Comparison of ENCODE assay signal across 16 mouse cellular contexts in genomic region chr12:98268441-98269369, GRCm38 (mm10). TPM values are rescaled to one million over a fixed set of nuclear protein-coding genes. Genes with fewer than 3 reads are reported as not detected.
DNase-seq lines count a peak whose midpoint lies in the region; ATAC-seq and TF ChIP-seq lines count a peak whose summit lies in the region.
"Had no signal": no experiment of that assay in that cellular context is flagged by ENCODE, and none has a peak within 500 bp of the region (broad histone marks: within the 10 kb centered on the region; RNA-seq: fewer than 3 reads in every experiment).

Gene Gpr65 (plus strand): TSS chr12:98268635.

- peak within 1 kb of the TSS; percentile 41; the same call in 1 of the 2 replicates for H3K4me3 ChIP-seq in kidney, adult 2 months (ENCODE audit: insufficient read depth, low read depth, low read length)
- no peak within 1 kb of the TSS for H3K4me3 ChIP-seq in kidney, embryonic 14.5 days (ENCODE audit: low read length)
- H3K4me3 ChIP-seq in midbrain, embryonic 14.5 days (replicated peaks; ENCODE audit: low read depth, low read length) = no peak within 1 kb of the TSS
- H3K4me3 ChIP-seq: forebrain, embryonic 12.5 days; limb, embryonic 15.5 days; midbrain, embryonic 13.5 days had no signal

- 87% methylated on average over 13 of the region's 13 CpGs for WGBS in kidney, adult 2 months
- WGBS in kidney, embryonic 14.5 days = 92% methylated on average over 13 of the region's 13 CpGs
- 91% methylated on average over 13 of the region's 13 CpGs for WGBS in midbrain, embryonic 14.5 days

- H3K36me3 ChIP-seq in kidney, adult 2 months (ENCODE audit: control insufficient read depth, insufficient read depth, low read length) = no peaks in the 10 kb centered on the region
- no peaks in the 10 kb centered on the region for H3K36me3 ChIP-seq in kidney, embryonic 14.5 days (ENCODE audit: control insufficient read depth, insufficient read depth, low read length)
- H3K36me3 ChIP-seq in midbrain, embryonic 14.5 days (ENCODE audit: control insufficient read depth, insufficient read depth, low read length) = no peaks in the 10 kb centered on the region
- H3K36me3 ChIP-seq: forebrain, embryonic 12.5 days; limb, embryonic 15.5 days; midbrain, embryonic 13.5 days had no signal

- no peaks in the 10 kb centered on the region for H3K27me3 ChIP-seq in kidney, adult 2 months (replicated peaks; ENCODE audit: control insufficient read depth, insufficient read depth, low read length)
- no peaks in the 10 kb centered on the region for H3K27me3 ChIP-seq in kidney, embryonic 14.5 days (ENCODE audit: control insufficient read depth, insufficient read depth, low read length)
- H3K27me3 ChIP-seq in midbrain, embryonic 14.5 days (ENCODE audit: control insufficient read depth, insufficient read depth, low read length) = no peaks in the 10 kb centered on the region
- H3K27me3 ChIP-seq: forebrain, embryonic 12.5 days; limb, embryonic 15.5 days; midbrain, embryonic 13.5 days had no signal

- no peak for TF ChIP-seq POLR2A in kidney, adult 2 months (IDR thresholded peaks at IDR 0.05; ENCODE audit: low read depth, low read length)

- intact Hi-C loops in left cerebral cortex, postnatal 36 days (cut with DNase I) = no loop called here

- no peak within 1 kb of the TSS for H3K4me2 ChIP-seq in kidney, embryonic 14.5 days (replicated peaks; ENCODE audit: low read depth, low read length)
- H3K4me2 ChIP-seq in midbrain, embryonic 14.5 days (ENCODE audit: low read length) = no peak within 1 kb of the TSS
- H3K4me2 ChIP-seq: forebrain, embryonic 12.5 days; limb, embryonic 15.5 days; midbrain, embryonic 13.5 days had no signal

- H3K4me1 ChIP-seq in kidney, adult 2 months (ENCODE audit: control insufficient read depth, insufficient read depth, low read length) = no peaks in the 10 kb centered on the region
- no peaks in the 10 kb centered on the region for H3K4me1 ChIP-seq in kidney, embryonic 14.5 days (ENCODE audit: control insufficient read depth, insufficient read depth, low read length)
- H3K4me1 ChIP-seq in midbrain, embryonic 14.5 days (ENCODE audit: control insufficient read depth, insufficient read depth, low read length) = 0 out of 2 replicates have a peak, but pooled peaks cover 2% of the 10 kb centered on the region
- H3K4me1 ChIP-seq: limb, embryonic 15.5 days; midbrain, embryonic 13.5 days had no signal

- no peak for TF ChIP-seq CTCF in kidney, adult 2 months (conservative IDR thresholded peaks at IDR 0.05; ENCODE audit: insufficient read depth, insufficient read length, low read depth, low read length)

- no peak within 1 kb of the TSS for H3K9ac ChIP-seq in kidney, embryonic 14.5 days (ENCODE audit: low read depth, low read length)
- H3K9ac ChIP-seq in midbrain, embryonic 14.5 days (replicated peaks; ENCODE audit: low read length) = no peak within 1 kb of the TSS
- H3K9ac ChIP-seq: forebrain, embryonic 12.5 days; limb, embryonic 15.5 days; midbrain, embryonic 13.5 days had no signal

- ATAC-seq in granulocyte monocyte progenitor cell, adult 5-6 weeks (replicated peaks; ENCODE audit: poor library complexity, severe bottlenecking) = peak; percentile 43
- no peak for ATAC-seq in kidney, embryonic 14.5 days (ENCODE audit: low FRiP score, low TSS enrichment)
- no peak for ATAC-seq in midbrain, embryonic 14.5 days (ENCODE audit: low FRiP score, low TSS enrichment)
- ATAC-seq: midbrain, embryonic 13.5 days had no signal

- H3K27ac ChIP-seq in kidney, adult 2 months (ENCODE audit: insufficient read depth, low read depth, low read length) = no peak within 1 kb of the TSS
- H3K27ac ChIP-seq in kidney, embryonic 14.5 days (ENCODE audit: low read depth, low read length) = no peak within 1 kb of the TSS
- no peak within 1 kb of the TSS for H3K27ac ChIP-seq in midbrain, embryonic 14.5 days (replicated peaks; ENCODE audit: low read depth, low read length)
- H3K27ac ChIP-seq: forebrain, embryonic 12.5 days; limb, embryonic 15.5 days; midbrain, embryonic 13.5 days had no signal

- no peak for DNase-seq in kidney, adult 2 months
- no peak for DNase-seq in kidney, adult 8-10 months
- peak; percentile 77 for DNase-seq in CD4-positive, CD25-positive, alpha-beta regulatory T cell, adult 2 months (ENCODE audit: low read depth, low spot score)
- peak; percentile 79 for DNase-seq in naive thymus-derived CD4-positive, alpha-beta T cell, adult 2 months (ENCODE audit: low read depth)
- DNase-seq in left cerebral cortex, postnatal 36 days (ENCODE audit: low spot score in 2 of 2) = no peak
- no peak for DNase-seq in midbrain, embryonic 14.5 days
- DNase-seq: embryo, embryonic 11 days; gastrocnemius, postnatal 10 days; heart, postnatal 4 days; kidney, adult 9 months had no signal

- no peaks in the 10 kb centered on the region for H3K9me3 ChIP-seq in kidney, embryonic 14.5 days (ENCODE audit: control insufficient read depth, low read length)
- no peaks in the 10 kb centered on the region for H3K9me3 ChIP-seq in midbrain, embryonic 14.5 days (ENCODE audit: control insufficient read depth, low read length)
- H3K9me3 ChIP-seq: forebrain, embryonic 12.5 days; limb, embryonic 15.5 days; midbrain, embryonic 13.5 days had no signal

RNA-seq across cellular contexts. Expression of gene Gpr65, which starts in this region (rescaled TPM):
- 0.72 and 1.3 TPM in 2 replicates for polyA plus RNA-seq in kidney, adult 2 months (2012; rRNA removed)
- 21.4 and 39.2 TPM in 2 replicates for total RNA-seq in granulocyte monocyte progenitor cell, adult 5-6 weeks (2014; fragmentation: Nextera tagmentation)
- total RNA-seq in granulocyte monocyte progenitor cell, adult 5-6 weeks (2017) = 38.9 and 44.3 TPM in 2 replicates
- total RNA-seq in left cerebral cortex, postnatal 36 days (2021) = under 1 TPM in 1 of 2 experiments, not detected in 1; 0.20 TPM
- 1.1 and 1.2 TPM in 2 replicates for polyA plus RNA-seq in kidney, embryonic 14.5 days (2014; fragmentation: Nextera tagmentation; extraction: Ambion mirVana)
- polyA plus RNA-seq in midbrain, embryonic 14.5 days (2014; fragmentation: Nextera tagmentation; extraction: Ambion mirVana) = 0.59 TPM in 1 of 2 replicates, not detected in the other
- total RNA-seq: layer of hippocampus, postnatal 10 days had no signal

Comparison
In these comparisons a context has a peak if more than half of its experiments do, and no peak if none do; other contexts are left out.
1. RNA of gene Gpr65 (total RNA-seq): 21.4 to 44.3 TPM in granulocyte monocyte progenitor cell, adult 5-6 weeks; 0.20 TPM in left cerebral cortex, postnatal 36 days; every median in the first group is over 10 times any median in the second.
2. DNase-seq: peak in CD4-positive, CD25-positive, alpha-beta regulatory T cell, adult 2 months (single experiment) and naive thymus-derived CD4-positive, alpha-beta T cell, adult 2 months (single experiment); none in kidney, adult 2 months (single experiment), kidney, adult 8-10 months (0 of 2), left cerebral cortex, postnatal 36 days (0 of 2) and midbrain, embryonic 14.5 days (single experiment).